ENCODE assay signal across 8 mouse cellular contexts in genomic region chr13:39011696-39012095, GRCm38 (mm10). TPM values are rescaled to one million over a fixed set of nuclear protein-coding genes. Genes with fewer than 3 reads are reported as not detected.
DNase-seq lines count a peak whose midpoint lies in the region; ATAC-seq and TF ChIP-seq lines count a peak whose summit lies in the region.

No protein-coding gene starts in this region.

- H3K27me3 ChIP-seq in E14TG2a.4 (ENCODE audit: insufficient read depth, low read length) = no peaks in the 10 kb centered on the region
- no peaks in the 10 kb centered on the region for H3K27me3 ChIP-seq in forebrain, embryonic 14.5 days (replicated peaks; ENCODE audit: control insufficient read depth, insufficient read depth, low read length)
- no peaks in the 10 kb centered on the region for H3K27me3 ChIP-seq in liver, postnatal 0 days (ENCODE audit: insufficient read depth, low read length)
- H3K27me3 ChIP-seq in thymus, adult 2 months (ENCODE audit: control insufficient read depth, insufficient read depth, low read length) = no peaks in the 10 kb centered on the region

- H3K4me3 ChIP-seq in E14TG2a.4 (replicated peaks; ENCODE audit: low read length) = peak overlapping the region; percentile 57
- H3K4me3 ChIP-seq in forebrain, embryonic 14.5 days (ENCODE audit: low read depth, low read length) = no peak overlapping the region
- no peak overlapping the region for H3K4me3 ChIP-seq in liver, postnatal 0 days (ENCODE audit: low read depth, low read length)
- no peak overlapping the region for H3K4me3 ChIP-seq in olfactory bulb, adult 2 months (ENCODE audit: insufficient read depth, low read depth, low read length)
- H3K4me3 ChIP-seq in thymus, adult 2 months (ENCODE audit: control insufficient read depth, insufficient read depth, low read length) = no peak overlapping the region

- H3K27ac ChIP-seq in forebrain, embryonic 14.5 days (ENCODE audit: low read depth, low read length) = no peak overlapping the region
- no peak overlapping the region for H3K27ac ChIP-seq in liver, postnatal 0 days (ENCODE audit: low read depth)
- no peak overlapping the region for H3K27ac ChIP-seq in olfactory bulb, adult 2 months (ENCODE audit: insufficient read depth, low read depth, low read length)
- H3K27ac ChIP-seq in thymus, adult 2 months (ENCODE audit: control insufficient read depth, insufficient read depth, low read length) = no peak overlapping the region

- H3K4me1 ChIP-seq in E14TG2a.4 (replicated peaks; ENCODE audit: low read depth, low read length) = no peaks in the 10 kb centered on the region; the same call in 1 of the 2 replicates
- H3K4me1 ChIP-seq in forebrain, embryonic 14.5 days (ENCODE audit: control insufficient read depth, insufficient read depth, low read length) = no peaks in the 10 kb centered on the region
- no peaks in the 10 kb centered on the region for H3K4me1 ChIP-seq in liver, postnatal 0 days (ENCODE audit: insufficient read depth)
- H3K4me1 ChIP-seq in olfactory bulb, adult 2 months (ENCODE audit: control insufficient read depth, insufficient read depth, low read length) = peaks cover 4% of the 10 kb centered on the region; the same call in 1 of the 2 replicates
- no peaks in the 10 kb centered on the region for H3K4me1 ChIP-seq in thymus, adult 2 months (replicated peaks; ENCODE audit: control insufficient read depth, insufficient read depth, low read length)

- no peaks in the 10 kb centered on the region for H3K9me3 ChIP-seq in E14TG2a.4 (ENCODE audit: low read length)
- H3K9me3 ChIP-seq in forebrain, embryonic 14.5 days (replicated peaks; ENCODE audit: control insufficient read depth, low read length) = no peaks in the 10 kb centered on the region
- H3K9me3 ChIP-seq in liver, postnatal 0 days (ENCODE audit: low read length) = no peaks in the 10 kb centered on the region

- WGBS in forebrain, embryonic 14.5 days = 5% methylated on average over 8 of the region's 8 CpGs
- 10% methylated on average over 8 of the region's 8 CpGs for WGBS in large intestine, adult 2 months
- WGBS in liver, postnatal 0 days (ENCODE audit: insufficient replicate concordance) = 7% methylated on average over 8 of the region's 8 CpGs
- WGBS in olfactory bulb, adult 2 months = 4% methylated on average over 8 of the region's 8 CpGs
- 13% methylated on average over 8 of the region's 8 CpGs for WGBS in thymus, adult 2 months

- peak overlapping the region; percentile 16; the same call in 1 of the 2 replicates for H3K4me2 ChIP-seq in forebrain, embryonic 14.5 days (ENCODE audit: low read length)
- H3K4me2 ChIP-seq in liver, postnatal 0 days (ENCODE audit: low read depth, low read length) = peak overlapping the region; percentile 33; the same call in 1 of the 2 replicates

- no peak overlapping the region for H3K9ac ChIP-seq in forebrain, embryonic 14.5 days (ENCODE audit: low read length)
- no peak overlapping the region for H3K9ac ChIP-seq in liver, postnatal 0 days (replicated peaks)

- peak; percentile 97 for TF ChIP-seq CTCF in E14TG2a.4 (conservative IDR thresholded peaks at IDR 0.05; ENCODE audit: low read length)
- peak; percentile 92 for TF ChIP-seq CTCF in liver, postnatal 0 days (IDR thresholded peaks at IDR 0.05; ENCODE audit: low read depth)
- TF ChIP-seq CTCF in olfactory bulb, adult 2 months (IDR thresholded peaks at IDR 0.05; ENCODE audit: insufficient read depth, low read depth, low read length) = peak; percentile 66; the same call in 1 of the 2 replicates
- TF ChIP-seq CTCF in thymus, adult 2 months (IDR thresholded peaks at IDR 0.05; ENCODE audit: borderline replicate concordance, control insufficient read depth, extremely low read depth, insufficient read depth, low read length, poor library complexity) = peak; percentile 68; the same call in 1 of the 2 replicates

- DNase-seq in forebrain, embryonic 14.5 days (ENCODE audit: low spot score) = peak; percentile 89
- peak; percentile 71 to 82 for DNase-seq in heart, postnatal 14 days
- peak; percentile 42 for DNase-seq in large intestine, adult 2 months (ENCODE audit: low read depth, low spot score)
- DNase-seq in liver, postnatal 0 days = peak; percentile 73
- DNase-seq in thymus, adult 2 months = peak; percentile 62

- no peak for TF ChIP-seq POLR2A in olfactory bulb, adult 2 months (IDR thresholded peaks at IDR 0.05; ENCODE audit: insufficient read depth, low read depth, low read length)
- TF ChIP-seq POLR2A in thymus, adult 2 months (IDR thresholded peaks at IDR 0.05; ENCODE audit: control insufficient read depth, extremely low read depth, insufficient read depth, low read length, poor library complexity) = no peak

- intact Hi-C loops in heart, postnatal 14 days (cut with DNase I) = loop anchor here (2.0 to 5.0 kb wide), 2 partner anchors 159 to 321 kb away; no protein-coding TSS in a partner anchor

- TF ChIP-seq EP300 in liver, postnatal 0 days (IDR thresholded peaks at IDR 0.05; ENCODE audit: low read depth) = no peak

- peak; percentile 97 for ATAC-seq in cerebellum, adult (ENCODE audit: insufficient number of reproducible peaks, low FRiP score, low TSS enrichment)
- ATAC-seq in forebrain, embryonic 14.5 days = peak; percentile 95
- ATAC-seq in liver, postnatal 0 days = no peak

- no peaks in the 10 kb centered on the region for H3K36me3 ChIP-seq in E14TG2a.4 (ENCODE audit: insufficient read depth, low read length)
- no peaks in the 10 kb centered on the region for H3K36me3 ChIP-seq in forebrain, embryonic 14.5 days (ENCODE audit: control insufficient read depth, insufficient read depth, low read length)
- H3K36me3 ChIP-seq in liver, postnatal 0 days (replicated peaks; ENCODE audit: insufficient read depth, low read length) = no peaks in the 10 kb centered on the region
- H3K36me3 ChIP-seq in thymus, adult 2 months (ENCODE audit: control insufficient read depth, insufficient read depth, low read length) = no peaks in the 10 kb centered on the region

RNA-seq across cellular contexts. Expression of gene Slc35b3, which starts 51.0 kb away (rescaled TPM):
- 29.1 and 32.7 TPM in 2 replicates for polyA plus RNA-seq in forebrain, embryonic 14.5 days (2014; fragmentation: Nextera tagmentation; extraction: Ambion mirVana)
- 1 to 10 TPM; 5.3 to 5.9 TPM for total RNA-seq in heart, postnatal 14 days (2021)
- polyA plus RNA-seq in large intestine, adult 2 months (2012; rRNA removed) = 30.7 and 35.2 TPM in 2 replicates
- polyA plus RNA-seq in liver, postnatal 0 days (2015; fragmentation: Nextera tagmentation; extraction: Ambion mirVana) = 19.1 and 19.7 TPM in 2 replicates
- not detected in 2 replicates for polyA plus RNA-seq in olfactory bulb, adult 2 months (2012; ENCODE audit: insufficient read depth, insufficient read length, low replicate concordance, missing spikeins)
- 28.9 and 33.6 TPM in 2 replicates for polyA plus RNA-seq in thymus, adult 2 months (2012; rRNA removed)

Comparison
In these comparisons a context has a peak if more than half of its experiments do, and no peak if none do; other contexts are left out.
1. RNA of gene Slc35b3, which starts 51.0 kb away (polyA plus RNA-seq): 28.9 to 33.6 TPM in thymus, adult 2 months, 30.7 to 35.2 TPM in large intestine, adult 2 months, 29.1 to 32.7 TPM in forebrain, embryonic 14.5 days and 19.1 to 19.7 TPM in liver, postnatal 0 days; not detected in olfactory bulb, adult 2 months; every median in the first group is over 10 times any median in the second.
2. Peak in every context shown above with its lines, with median percentiles within 50 percentile points of each other: CTCF ChIP-seq and DNase-seq.